Mouse (Mus musculus): ENCODE results near the gene Eps8l2.

DNA sequence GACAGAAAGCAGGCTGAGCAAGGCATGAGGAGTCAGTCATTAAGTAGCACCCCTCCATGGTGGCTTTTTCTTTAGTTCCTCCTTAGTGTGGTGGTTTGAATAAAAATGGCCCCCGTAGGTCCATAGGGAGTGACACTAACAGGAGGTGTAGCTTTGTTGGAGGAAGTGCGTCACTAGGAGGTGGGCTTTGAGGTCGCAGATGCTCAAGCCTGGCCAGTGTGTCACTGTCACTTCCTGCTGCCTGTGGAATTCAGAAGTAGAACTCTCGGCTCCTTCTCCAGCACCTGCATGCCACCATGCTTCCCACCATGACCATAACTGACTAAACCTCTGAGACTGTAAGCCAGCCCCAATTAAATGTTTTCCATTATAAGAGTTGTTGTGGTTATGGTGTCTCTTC, 28.7 kb downstream of the Eps8l2 start:
- TF ChIP-seq CTCF (IDR thresholded peaks at IDR 0.05; ENCODE audit: low read depth, low read length) (no peak), POLR2A (IDR thresholded peaks at IDR 0.05; ENCODE audit: borderline replicate concordance, low read depth, low read length) (no peak)

Measured in bone marrow macrophage, adult 2 months (primary cell).